Mouse (Mus musculus) heart, postnatal 0 days (tissue): ENCODE results near the gene D630045J12Rik.

Experiments used
- CTCF ChIP-seq: IDR thresholded peaks from 2 replicates; pipeline ENCODE4 v1.5.1; 2016; ENCODE audit warnings: antibody characterized with exemption, control low read depth, low read depth
- EP300 ChIP-seq: IDR thresholded peaks from 2 replicates; pipeline ENCODE4 v1.6.1; 2016; ENCODE audit warnings: antibody characterized with exemption, low read depth

DNA sequence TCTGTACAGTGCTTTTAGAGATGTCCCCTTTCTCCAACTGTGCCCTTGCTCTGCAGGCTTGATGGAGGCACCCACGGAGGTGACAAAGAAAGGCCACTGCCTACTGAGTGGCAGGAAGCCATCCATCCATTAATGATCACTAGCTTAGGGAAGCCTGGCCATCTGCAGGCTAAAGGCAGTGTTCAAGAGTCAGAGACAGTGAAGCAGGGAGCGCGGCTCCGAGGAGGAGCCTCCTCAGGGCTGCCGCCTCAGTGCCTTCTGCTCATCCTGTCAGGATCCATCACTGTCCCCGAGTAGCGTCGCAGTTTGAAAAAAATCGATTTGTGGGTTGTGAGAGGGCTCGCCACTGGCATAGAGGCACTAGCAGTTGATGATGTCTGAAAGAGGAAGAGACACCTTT is 105.2 kb downstream of the D630045J12Rik start:
- TF ChIP-seq CTCF (no peak), EP300 (no peak)
